Mouse (Mus musculus) small intestine, adult 2 months (tissue): Measurements from ENCODE around the gene Sepsecs. TPM values are rescaled to one million over a fixed set of nuclear protein-coding genes. Genes with fewer than 3 reads are reported as not detected.

Source experiments
- H3K27ac ChIP-seq: fragments of 200-500 bp; 2 replicates; pipeline ENCODE4 v1.5.1; 2012; ENCODE audit warnings: low read depth, low read length, control low read depth, inconsistent platforms; ENCODE audit not compliant: insufficient read depth
- H3K27me3 ChIP-seq: fragments of 200-500 bp; 2 replicates; pipeline ENCODE4 v1.6.1; 2012; ENCODE audit warnings: mild to moderate bottlenecking, moderate library complexity, low read length, inconsistent platforms; ENCODE audit not compliant: control insufficient read depth, insufficient read depth
- H3K36me3 ChIP-seq: fragments of 200-500 bp; 2 replicates; pipeline ENCODE4 v1.6.1; 2012; ENCODE audit warnings: mild to moderate bottlenecking, low read length, control low read depth, inconsistent platforms; ENCODE audit not compliant: control insufficient read depth, insufficient read depth
- H3K4me1 ChIP-seq: fragments of 200-500 bp; 2 replicates; pipeline ENCODE4 v1.6.1; 2012; ENCODE audit warnings: low read length, inconsistent platforms, mixed read lengths; ENCODE audit not compliant: control insufficient read depth, insufficient read depth, insufficient read length
- H3K4me3 ChIP-seq: fragments of 200-500 bp; 2 replicates; pipeline ENCODE4 v1.5.1; 2012; ENCODE audit warnings: low read depth, mild to moderate bottlenecking, control low read depth, inconsistent platforms, low read length, moderate library complexity
- CTCF ChIP-seq: fragments of 200-500 bp; IDR thresholded peaks from 2 replicates; pipeline ENCODE4 v1.5.1; 2012; ENCODE audit warnings: low read depth, mild to moderate bottlenecking, control low read depth, inconsistent platforms, low read length, moderate library complexity, mixed read lengths; ENCODE audit not compliant: insufficient replicate concordance, insufficient read length; ENCODE audit errors: extremely low read depth
- POLR2A ChIP-seq: fragments of 200-500 bp; IDR thresholded peaks from 2 replicates; pipeline ENCODE4 v1.6.1; 2012; ENCODE audit warnings: low read depth, mild to moderate bottlenecking, control low read depth, inconsistent platforms, low read length, moderate library complexity
- WGBS: fragments of 180-500 bp; shearing (Covaris S2); methylation state at CpG from one replicate; pipeline ENCODE4 v1.1.7; 2018; 5-methylcytosine and 5-hydroxymethylcytosine counted together
- polyA plus RNA-seq: library from polyadenylated mRNA; depleted of rRNA; stranded (reverse); fragments of >200 nt; gene quantifications from 2 replicates; pipeline ENCODE4 v1.2.3, GENCODE M21; 2012; rRNA removed

The Sepsecs gene
- polyA plus RNA-seq, 1 experiment = 4.1 TPM

- peaks cover 25% of the 10 kb centered on the region for H3K4me1 ChIP-seq
- H3K27ac ChIP-seq = no peak overlapping the region
- H3K4me3 ChIP-seq = no peak overlapping the region
- no peak for TF ChIP-seq POLR2A
- TF ChIP-seq CTCF = no peak
- WGBS = 73% methylated on average over 10 of the region's 10 CpGs
- no peaks in the 10 kb centered on the region for H3K27me3 ChIP-seq
- no peaks in the 10 kb centered on the region for H3K36me3 ChIP-seq
Measured at GRCm38 (mm10) chr5:52611315-52611895, 58.1 kb downstream of the Sepsecs start.

- H3K27me3 ChIP-seq = no peaks in the 10 kb centered on the region
- TF ChIP-seq POLR2A (no peak), CTCF (no peak)
- no peak overlapping the region for H3K27ac ChIP-seq
- peaks cover 18% of the 10 kb centered on the region for H3K4me1 ChIP-seq
- H3K4me3 ChIP-seq = no peak overlapping the region
- WGBS = 32% methylated on average over 4 of the region's 4 CpGs
- H3K36me3 ChIP-seq = no peaks in the 10 kb centered on the region
Measured at GRCm38 (mm10) chr5:52610306-52610705, 59.2 kb downstream of the Sepsecs start.

GRCm38 (mm10) chr5:52609672-52610071 lies 59.8 kb downstream of the Sepsecs start:
- Histone ChIP-seq H3K4me3 (no peak overlapping the region), H3K4me1 (peaks cover 13% of the 10 kb centered on the region), H3K36me3 (no peaks in the 10 kb centered on the region), H3K27me3 (no peaks in the 10 kb centered on the region), H3K27ac (no peak overlapping the region)
- TF ChIP-seq POLR2A (no peak), CTCF (no peak)
- WGBS = 15% methylated on average over 10 of the region's 10 CpGs

- Histone ChIP-seq H3K27ac (no peak overlapping the region), H3K4me3 (no peak overlapping the region), H3K4me1 (peaks cover 7% of the 10 kb centered on the region; the same call in 1 of the 2 replicates), H3K36me3 (no peaks in the 10 kb centered on the region), H3K27me3 (no peaks in the 10 kb centered on the region)
- 28% methylated on average over 6 of the region's 6 CpGs for WGBS
- no peak for TF ChIP-seq CTCF
- TF ChIP-seq POLR2A = no peak
Measured at GRCm38 (mm10) chr5:52604582-52605041, 64.9 kb downstream of the Sepsecs start.

- WGBS = 87% methylated on average over 9 of the region's 9 CpGs
- Histone ChIP-seq H3K27me3 (no peaks in the 10 kb centered on the region), H3K27ac (no peak overlapping the region), H3K4me3 (no peak overlapping the region), H3K4me1 (peaks cover 12% of the 10 kb centered on the region), H3K36me3 (no peaks in the 10 kb centered on the region)
- TF ChIP-seq POLR2A (no peak), CTCF (no peak)
Measured at GRCm38 (mm10) chr5:52590612-52591011, 78.9 kb downstream of the Sepsecs start.

Other genes starting within 250 kb of the Sepsecs start
- 0.76 and 1.9 TPM in 2 replicates for gene Ccdc149, start 198.2 kb downstream of the Sepsecs start, polyA plus RNA-seq
- 0.47 and 0.86 TPM in 2 replicates for gene Lgi2, start 103.2 kb downstream of the Sepsecs start, polyA plus RNA-seq
- gene Pi4k2b, start 71.9 kb upstream of the Sepsecs start, polyA plus RNA-seq = 62.1 and 149 TPM in 2 replicates
- gene Zcchc4, start 105.7 kb upstream of the Sepsecs start, polyA plus RNA-seq = 2.0 and 3.4 TPM in 2 replicates
- gene Anapc4, start 164.3 kb upstream of the Sepsecs start, polyA plus RNA-seq = 1.5 and 4.6 TPM in 2 replicates